Mouse (Mus musculus) spleen, postnatal 4 days (tissue): ENCODE results near the gene Nrarp.

Experiments used
- DNase-seq, 2 experiments: peaks; one replicate each; pipeline ENCODE4 v3.0.0; 2022; ENCODE audit warnings: low spot score in 2 of 2

Nrarp gene

GRCm38 (mm10) chr2:25174866-25175689 is 5.5 kb upstream of the Nrarp start:
- no peak for DNase-seq

GRCm38 (mm10) chr2:25175690-25176078 is 4.9 kb upstream of the Nrarp start:
- peak in 1 of 2 experiments; percentile 55 for DNase-seq

GRCm38 (mm10) chr2:25176573-25176972 is 4.0 kb upstream of the Nrarp start:
- DNase-seq: no peak

GRCm38 (mm10) chr2:25177076-25177475 is 3.5 kb upstream of the Nrarp start:
- no peak for DNase-seq

- DNase-seq: no peak
Observed at GRCm38 (mm10) chr2:25177685-25178084, 2.9 kb upstream of the Nrarp start.

GRCm38 (mm10) chr2:25178285-25178972 is 2.1 kb upstream of the Nrarp start:
- no peak for DNase-seq

- no peak for DNase-seq
Observed at GRCm38 (mm10) chr2:25179566-25180217, 866 bp upstream of the Nrarp start.

- peak; percentile 56 to 82 for DNase-seq
Observed at GRCm38 (mm10) chr2:25180973-25181890, 674 bp downstream of the Nrarp start.

- DNase-seq: peak in 1 of 2 experiments; percentile 81
Observed at GRCm38 (mm10) chr2:25181891-25182397, 1.4 kb downstream of the Nrarp start.

- no peak for DNase-seq
Observed at GRCm38 (mm10) chr2:25182664-25183063, 2.1 kb downstream of the Nrarp start.

- no peak for DNase-seq
Observed at GRCm38 (mm10) chr2:25183336-25183735, 2.8 kb downstream of the Nrarp start.

- no peak for DNase-seq
Observed at GRCm38 (mm10) chr2:25184496-25184895, 3.9 kb downstream of the Nrarp start.

GRCm38 (mm10) chr2:25185625-25186574 is 5.3 kb downstream of the Nrarp start:
- DNase-seq: peak; percentile 60 to 84

- DNase-seq: no peak
Observed at GRCm38 (mm10) chr2:25186575-25186930, 6.0 kb downstream of the Nrarp start.

- DNase-seq: no peak
Observed at GRCm38 (mm10) chr2:25187841-25188240, 7.3 kb downstream of the Nrarp start.

- peak; percentile 82 to 88 for DNase-seq
Observed at GRCm38 (mm10) chr2:25193330-25193770, 12.8 kb downstream of the Nrarp start.

- DNase-seq: peak in 1 of 2 experiments; percentile 56
Observed at GRCm38 (mm10) chr2:25194006-25194405, 13.4 kb downstream of the Nrarp start.

- peak; percentile 43 to 79 for DNase-seq
Observed at GRCm38 (mm10) chr2:25194486-25195171, 14.1 kb downstream of the Nrarp start.
